Mouse (Mus musculus): ENCODE measurements around the gene Eno3.

The Eno3 gene

DNA sequence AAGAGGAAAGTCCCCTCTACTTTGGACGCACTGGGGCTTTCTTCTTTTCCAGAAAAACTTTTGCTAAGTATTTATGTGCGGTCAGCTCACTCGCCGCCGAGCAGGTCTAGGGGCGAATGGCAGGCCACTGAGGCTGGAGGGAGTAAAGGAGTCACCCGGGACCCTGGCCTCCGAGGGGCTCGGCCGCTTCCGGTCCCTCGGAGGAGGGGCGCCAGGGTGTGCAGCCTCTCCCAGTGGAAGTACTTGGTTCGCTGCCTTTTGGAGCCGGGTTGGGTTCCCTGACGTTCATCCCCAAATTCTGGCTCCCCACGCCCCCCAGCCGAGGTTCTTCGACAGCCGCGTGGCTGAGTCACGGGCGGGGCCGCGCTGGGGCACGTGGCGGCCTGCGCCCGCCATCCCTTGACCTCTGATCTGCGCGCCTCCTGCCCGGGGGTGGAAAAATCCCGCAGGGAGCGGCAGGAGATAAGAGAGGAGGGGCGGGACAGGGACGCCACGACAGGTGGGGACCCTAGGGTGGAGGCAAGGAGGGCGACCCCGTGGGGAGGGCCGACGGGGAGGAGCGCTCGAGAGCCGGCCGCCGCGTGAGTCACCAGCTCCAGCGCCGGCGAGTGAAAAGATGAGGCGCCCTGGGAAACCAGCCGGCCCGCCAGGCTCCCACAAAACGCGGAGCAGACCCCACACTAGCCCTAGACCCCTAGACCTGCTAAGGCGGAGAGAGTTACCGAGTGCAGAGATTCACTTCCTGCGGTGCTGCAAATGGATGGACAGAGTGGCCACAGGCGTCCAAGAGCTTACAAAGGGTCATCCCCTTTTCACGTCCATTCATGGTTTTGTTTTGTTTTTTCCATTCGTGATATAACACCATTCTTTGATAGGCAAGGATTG, 1.2 kb upstream of the Eno3 start:
- DNase-seq (ENCODE audit: inconsistent age in 2 of 2, low spot score in 1 of 2): peak; percentile 85 to 94

DNA sequence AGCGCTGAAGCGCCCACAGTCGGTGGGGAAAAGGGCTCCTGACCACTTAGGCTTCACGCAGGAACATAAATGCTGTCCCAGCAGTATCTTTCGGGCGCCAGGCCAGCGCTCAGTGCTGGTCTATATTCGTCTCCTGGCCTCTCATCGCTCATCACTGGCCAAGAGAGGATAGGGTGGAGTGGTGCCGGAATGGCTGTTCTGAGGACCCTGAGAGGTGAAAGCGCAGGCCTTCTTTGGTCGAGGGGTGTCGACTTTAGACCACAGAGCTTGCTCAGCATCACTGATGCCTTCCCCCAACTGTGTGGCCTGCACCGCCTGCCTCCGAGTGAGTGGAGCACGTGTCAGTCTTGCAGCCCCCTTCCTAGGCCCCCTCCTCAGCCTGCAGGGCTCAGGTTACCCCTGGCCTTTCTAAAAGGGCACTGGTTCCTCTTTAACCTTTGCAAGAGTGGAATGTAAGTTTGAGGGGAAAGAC, 510 bp upstream of the Eno3 start:
- peak in 1 of 2 experiments; percentile 66 for DNase-seq (ENCODE audit: inconsistent age in 2 of 2, low spot score in 1 of 2)

- peak; percentile 16 to 52 for DNase-seq (ENCODE audit: inconsistent age in 2 of 2, low spot score in 1 of 2)
Measured at GRCm38 (mm10) chr11:70657573-70657972, 571 bp downstream of the Eno3 start.

DNA sequence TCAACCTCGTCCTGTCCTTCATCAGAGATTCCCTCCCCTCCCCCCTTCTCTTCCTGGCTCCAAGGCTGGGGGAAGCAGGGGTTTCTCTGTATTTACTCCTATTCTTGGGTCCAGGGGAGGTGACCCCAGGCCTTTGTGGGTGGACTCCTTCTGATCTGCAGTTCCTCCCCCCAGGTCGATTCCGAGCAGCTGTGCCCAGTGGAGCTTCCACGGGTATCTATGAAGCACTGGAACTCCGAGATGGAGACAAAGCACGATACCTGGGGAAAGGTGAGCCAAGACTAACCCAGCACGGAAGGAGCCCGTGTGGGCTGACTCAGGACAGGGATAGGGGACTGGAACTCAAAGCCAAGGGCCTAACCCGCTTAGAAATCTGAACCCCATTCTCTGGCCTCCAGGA, 989 bp downstream of the Eno3 start:
- no peak for DNase-seq (ENCODE audit: inconsistent age in 2 of 2, low spot score in 1 of 2)

DNA sequence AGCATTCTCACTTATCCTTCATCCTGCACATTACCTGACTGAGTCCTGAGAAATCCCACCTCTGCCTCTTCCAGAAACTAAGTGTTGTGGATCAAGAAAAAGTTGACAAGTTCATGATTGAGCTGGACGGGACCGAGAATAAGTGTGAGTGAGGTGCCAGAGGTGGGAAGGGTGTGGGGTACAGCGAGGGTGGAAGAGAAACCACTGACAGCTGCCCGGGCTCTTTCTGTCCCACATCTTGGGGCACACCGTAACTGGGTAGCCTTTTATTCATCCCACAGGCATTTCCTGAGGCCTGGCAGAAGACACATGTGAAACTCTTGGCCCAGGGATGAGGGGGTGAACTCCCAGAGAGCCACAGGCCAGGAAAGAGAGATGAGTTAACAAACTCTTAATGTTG, 1.5 kb downstream of the Eno3 start:
- no peak for DNase-seq (ENCODE audit: inconsistent age in 2 of 2, low spot score in 1 of 2)

- DNase-seq (ENCODE audit: inconsistent age in 2 of 2, low spot score in 1 of 2): no peak
Measured at GRCm38 (mm10) chr11:70658942-70659341, 1.9 kb downstream of the Eno3 start.

DNA sequence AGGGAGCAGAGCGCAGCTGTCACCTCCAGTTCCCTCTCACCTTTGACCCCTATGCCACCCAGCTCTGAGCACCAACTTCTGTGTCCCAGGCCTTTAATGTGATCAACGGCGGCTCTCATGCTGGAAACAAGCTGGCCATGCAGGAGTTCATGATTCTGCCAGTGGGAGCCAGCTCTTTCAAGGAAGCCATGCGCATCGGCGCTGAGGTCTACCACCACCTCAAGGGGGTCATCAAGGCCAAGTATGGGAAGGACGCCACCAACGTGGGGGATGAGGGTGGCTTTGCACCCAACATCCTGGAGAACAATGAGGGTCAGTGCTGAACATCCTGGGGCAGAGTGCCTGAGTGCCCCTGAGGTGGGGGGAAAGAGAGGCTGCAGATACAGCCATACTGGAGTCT, 3.6 kb downstream of the Eno3 start:
- DNase-seq (ENCODE audit: inconsistent age in 2 of 2, low spot score in 1 of 2): no peak

GRCm38 (mm10) chr11:70663101-70663500, 6.1 kb downstream of the Eno3 start:
- no peak for DNase-seq (ENCODE audit: inconsistent age in 2 of 2, low spot score in 1 of 2)

DNA sequence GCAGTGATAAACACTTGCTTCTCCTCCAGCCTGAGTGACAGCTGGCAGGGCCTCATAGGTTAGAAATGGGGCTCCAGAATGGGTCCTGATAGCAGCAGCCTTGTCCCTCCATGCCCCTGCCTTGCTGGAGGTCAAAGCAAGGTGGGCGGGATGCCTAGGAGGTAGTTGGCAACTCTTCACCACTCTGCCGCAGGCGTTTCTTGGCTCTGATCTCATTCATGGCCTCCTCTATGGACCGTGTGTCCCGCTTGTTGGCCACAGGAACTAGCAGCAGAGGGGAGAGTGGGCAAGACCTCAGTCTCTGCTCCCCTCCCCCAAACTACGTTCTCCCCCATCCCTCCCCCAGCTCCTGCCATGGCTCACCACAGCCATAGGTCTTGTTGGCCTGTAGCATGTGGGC, 7.0 kb downstream of the Eno3 start:
- no peak for DNase-seq (ENCODE audit: inconsistent age in 2 of 2, low spot score in 1 of 2)

DNA sequence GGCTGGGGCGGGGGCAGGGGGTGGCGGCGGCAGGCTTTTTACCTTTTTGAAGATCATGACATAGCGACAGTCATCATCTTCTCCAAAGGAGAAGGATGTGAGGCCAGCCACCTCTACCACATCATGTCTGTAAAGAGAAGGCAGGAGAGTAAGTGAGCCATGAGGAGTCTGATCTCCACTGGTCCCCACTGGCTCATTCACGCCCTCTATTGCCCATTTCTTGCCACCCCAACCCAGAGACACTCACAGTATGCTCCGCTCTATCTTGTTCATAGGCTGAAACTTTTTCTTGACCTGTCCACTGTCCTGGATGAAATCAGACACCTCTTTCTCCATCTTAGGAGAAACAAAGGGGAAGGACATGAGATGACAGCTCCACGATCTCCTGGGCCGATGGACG, 7.7 kb downstream of the Eno3 start:
- DNase-seq (ENCODE audit: inconsistent age in 2 of 2, low spot score in 1 of 2): no peak

GRCm38 (mm10) chr11:70666687-70667086, 9.7 kb downstream of the Eno3 start:
- peak in 1 of 2 experiments; percentile 71 for DNase-seq (ENCODE audit: inconsistent age in 2 of 2, low spot score in 1 of 2)

- DNase-seq (ENCODE audit: inconsistent age in 2 of 2, low spot score in 1 of 2): peak in 1 of 2 experiments; percentile 54
Measured at GRCm38 (mm10) chr11:70667271-70668150, 10.5 kb downstream of the Eno3 start.

GRCm38 (mm10) chr11:70668335-70668770, 11.4 kb downstream of the Eno3 start:
- DNase-seq (ENCODE audit: inconsistent age in 2 of 2, low spot score in 1 of 2): no peak

DNA sequence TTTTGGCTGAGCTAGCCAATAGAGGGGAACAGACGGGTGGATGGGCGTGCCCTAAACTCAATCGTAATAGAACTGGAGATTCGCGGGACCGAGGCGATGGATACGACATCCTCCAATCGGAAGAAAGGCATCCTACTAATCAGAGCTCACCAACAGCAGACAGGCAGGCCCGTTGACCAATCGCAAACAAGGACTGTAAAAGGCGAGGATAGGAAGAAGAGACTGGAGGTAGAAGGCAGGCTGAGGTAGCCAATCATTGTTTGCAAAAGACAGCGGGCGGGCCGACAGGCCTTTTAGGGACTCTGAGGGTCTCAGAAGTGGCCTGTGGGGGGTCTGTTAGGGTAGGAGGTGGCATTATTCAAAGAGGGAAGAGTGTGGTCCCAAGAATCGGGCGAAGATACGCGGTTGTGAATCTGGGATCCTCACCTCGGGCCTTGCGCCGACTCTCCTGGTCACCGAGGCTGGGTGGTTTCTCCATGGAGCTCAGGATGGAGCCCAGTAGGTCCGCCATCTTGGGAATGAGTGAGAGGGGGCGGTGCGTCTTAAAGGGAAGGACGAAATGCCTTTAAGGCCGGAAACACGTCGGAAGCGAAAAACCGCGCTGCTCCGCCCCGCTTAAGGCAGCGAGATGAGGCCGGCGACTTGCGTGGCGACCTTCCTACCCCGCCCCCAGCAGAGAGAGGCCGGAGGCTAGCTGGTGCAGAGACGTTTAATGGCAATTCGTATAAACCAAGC, 11.9 kb downstream of the Eno3 start, which contains the start of gene Spag7:
Gene Spag7, minus strand, starts transcription at position 646 of the 735 bp plus-strand sequence.
- peak; percentile 97 to 100 for DNase-seq (ENCODE audit: inconsistent age in 2 of 2, low spot score in 1 of 2)

- peak; percentile 87 to 93 for DNase-seq (ENCODE audit: inconsistent age in 2 of 2, low spot score in 1 of 2)
Measured at GRCm38 (mm10) chr11:70669582-70670345, 12.8 kb downstream of the Eno3 start.

GRCm38 (mm10) chr11:70670483-70670882, 13.5 kb downstream of the Eno3 start:
- peak; percentile 64 to 89 for DNase-seq (ENCODE audit: inconsistent age in 2 of 2, low spot score in 1 of 2)

- peak; percentile 71 to 85 for DNase-seq (ENCODE audit: inconsistent age in 2 of 2, low spot score in 1 of 2)
Measured at GRCm38 (mm10) chr11:70671333-70672047, 14.5 kb downstream of the Eno3 start.

GRCm38 (mm10) chr11:70674014-70674413, 17.0 kb downstream of the Eno3 start:
- DNase-seq (ENCODE audit: inconsistent age in 2 of 2, low spot score in 1 of 2): no peak

GRCm38 (mm10) chr11:70674501-70674900, 17.5 kb downstream of the Eno3 start:
- DNase-seq (ENCODE audit: inconsistent age in 2 of 2, low spot score in 1 of 2): peak in 1 of 2 experiments; percentile 37

All from adrenal gland, adult (tissue).